Mouse (Mus musculus) gastrocnemius, postnatal 25 days (tissue): ENCODE data around the gene Nsdhl. TPM values are rescaled to one million over a fixed set of nuclear protein-coding genes. Genes with fewer than 3 reads are reported as not detected.

Source experiments
- DNase-seq: peaks from one replicate; pipeline ENCODE4 v3.0.0; 2022
- microRNA-seq, 2 experiments: library from miRNA; unstranded; fragments of <30 nt; microRNA quantifications; one replicate each; pipeline ENCODE4 v1.2.0; 2021; ENCODE audit warnings: borderline replicate concordance in 2 of 2
- total RNA-seq, 2 experiments: library from RNA; stranded (reverse); gene quantifications; 1 replicate in 1 of 2; 2 replicates in 1 of 2; pipeline ENCODE4 v1.2.3; 2021

The Nsdhl gene
- total RNA-seq, 2 experiments from 2014 or later, result 4.0 to 6.1 TPM

- no peak for DNase-seq
Measured at GRCm38 (mm10) chrX:72995542-72995941, 77.2 kb downstream of the Nsdhl start.

GRCm38 (mm10) chrX:73003110-73003509, 84.8 kb downstream of the Nsdhl start:
- no peak for DNase-seq

GRCm38 (mm10) chrX:73005678-73006077, 87.3 kb downstream of the Nsdhl start:
- DNase-seq, result no peak

GRCm38 (mm10) chrX:73007597-73008479, 89.5 kb downstream of the Nsdhl start:
- DNase-seq, result peak; percentile 88

Small RNA genes within 50 kb of the gene (microRNA-seq; reads per million reads assigned to microRNA genes)
- gene Mir2137, result 0 reads per million in 2 experiments

Other genes with a start within 250 kb of the Nsdhl start
- not detected for gene Gabrq, start 93.4 kb upstream of the Nsdhl start, total RNA-seq
- 10 to 100 TPM; 23.8 to 25.9 TPM for gene Cetn2, start 146 bp upstream of the Nsdhl start, total RNA-seq
- 1 to 10 TPM; 2.1 to 4.4 TPM for gene Zfp185, start 68.8 kb downstream of the Nsdhl start, total RNA-seq
- not detected for gene Pnma5, start 118.5 kb downstream of the Nsdhl start, total RNA-seq
- not detected for gene Pnma3, start 146.2 kb downstream of the Nsdhl start, total RNA-seq
- gene Xlr4a, start 163.9 kb downstream of the Nsdhl start, total RNA-seq, result under 1 TPM in 1 of 2 experiments, not detected in 1; 0.56 TPM
- gene Xlr3a, start 178.5 kb downstream of the Nsdhl start, total RNA-seq, result 1 to 10 TPM in 1 of 2 experiments, under 1 TPM in 1; 0.91 to 3.8 TPM
- not detected for gene Gm14685, start 198.5 kb downstream of the Nsdhl start, total RNA-seq
- gene Xlr5b, start 230.2 kb downstream of the Nsdhl start, total RNA-seq, result not detected
- not detected for gene DXBay18, start 230.9 kb downstream of the Nsdhl start, total RNA-seq